In genomic region chr8:117053135-117054079, GRCm38 (mm10) we compare ENCODE assay signal across 10 mouse cellular contexts. TPM values are rescaled to one million over a fixed set of nuclear protein-coding genes. Genes with fewer than 3 reads are reported as not detected.
DNase-seq lines count a peak whose midpoint lies in the region; ATAC-seq and TF ChIP-seq lines count a peak whose summit lies in the region.
"Had no signal": no experiment of that assay in that cellular context is flagged by ENCODE, and none has a peak within 500 bp of the region (broad histone marks: within the 10 kb centered on the region; RNA-seq: fewer than 3 reads in every experiment).

No protein-coding gene starts in this region.

- no peaks in the 10 kb centered on the region for H3K4me1 ChIP-seq in forebrain, embryonic 14.5 days (ENCODE audit: control insufficient read depth, insufficient read depth, low read length)
- no peaks in the 10 kb centered on the region for H3K4me1 ChIP-seq in forebrain, embryonic 11.5 days (replicated peaks; ENCODE audit: control insufficient read depth, insufficient read depth, low read length)
- H3K4me1 ChIP-seq in embryonic facial prominence, embryonic 11.5 days (ENCODE audit: control insufficient read depth, insufficient read depth, low read length) = no peaks in the 10 kb centered on the region
- H3K4me1 ChIP-seq in spleen, adult 2 months (ENCODE audit: control insufficient read depth, insufficient read depth, insufficient read length) = peaks cover 11% of the 10 kb centered on the region; the same call in 1 of the 2 replicates

- no peaks in the 10 kb centered on the region for H3K27me3 ChIP-seq in forebrain, embryonic 14.5 days (replicated peaks; ENCODE audit: control insufficient read depth, insufficient read depth, low read length)
- no peaks in the 10 kb centered on the region for H3K27me3 ChIP-seq in forebrain, embryonic 11.5 days (ENCODE audit: control insufficient read depth, insufficient read depth, low read length)
- H3K27me3 ChIP-seq in embryonic facial prominence, embryonic 11.5 days (ENCODE audit: control insufficient read depth, insufficient read depth, low read length) = no peaks in the 10 kb centered on the region
- no peaks in the 10 kb centered on the region for H3K27me3 ChIP-seq in spleen, adult 2 months (ENCODE audit: control insufficient read depth, insufficient read depth, low read length)
- H3K27me3 ChIP-seq: heart, embryonic 13.5 days had no signal

- WGBS in forebrain, embryonic 14.5 days = 71% methylated on average over 12 of the region's 12 CpGs
- 72% methylated on average over 12 of the region's 12 CpGs for WGBS in forebrain, embryonic 11.5 days
- 71% methylated on average over 12 of the region's 12 CpGs for WGBS in embryonic facial prominence, embryonic 11.5 days
- WGBS in spleen, adult 2 months = 71% methylated on average over 12 of the region's 12 CpGs

- DNase-seq in forebrain, embryonic 14.5 days (ENCODE audit: low spot score) = peak; percentile 10
- DNase-seq in forebrain, embryonic 11.5 days (ENCODE audit: low spot score) = no peak
- DNase-seq in right cerebral cortex, postnatal 14 days = peak; percentile 24
- no peak for DNase-seq in right cerebral cortex, adult 18-20 months
- peak; percentile 12 for DNase-seq in embryonic facial prominence, embryonic 11.5 days (ENCODE audit: low spot score)
- DNase-seq in spleen, adult 2 months (ENCODE audit: low read depth in 1 of 2, low spot score in 2 of 2) = peak in 1 of 2 experiments; percentile 16
- no peak for DNase-seq in cerebellum, adult 9-11 months
- no peak for DNase-seq in layer of hippocampus, postnatal 14 days (ENCODE audit: low spot score in 2 of 2)

- no peaks in the 10 kb centered on the region for H3K36me3 ChIP-seq in forebrain, embryonic 14.5 days (ENCODE audit: control insufficient read depth, insufficient read depth, low read length)
- no peaks in the 10 kb centered on the region for H3K36me3 ChIP-seq in forebrain, embryonic 11.5 days (ENCODE audit: control insufficient read depth, insufficient read depth, low read length)
- H3K36me3 ChIP-seq in embryonic facial prominence, embryonic 11.5 days (replicated peaks; ENCODE audit: control insufficient read depth, insufficient read depth, low read depth, low read length) = no peaks in the 10 kb centered on the region
- H3K36me3 ChIP-seq in spleen, adult 2 months (ENCODE audit: control insufficient read depth, insufficient read depth, low read length) = no peaks in the 10 kb centered on the region
- H3K36me3 ChIP-seq: heart, embryonic 13.5 days had no signal

- TF ChIP-seq CTCF in spleen, adult 2 months (IDR thresholded peaks at IDR 0.05; ENCODE audit: extremely low read depth, insufficient read depth, insufficient read length, insufficient replicate concordance) = peak; percentile 28; the same call in 1 of the 2 replicates

- H3K27ac ChIP-seq in forebrain, embryonic 14.5 days (ENCODE audit: low read depth, low read length) = no peak overlapping the region
- H3K27ac ChIP-seq in forebrain, embryonic 11.5 days (ENCODE audit: low read depth, low read length) = no peak overlapping the region
- H3K27ac ChIP-seq in embryonic facial prominence, embryonic 11.5 days (replicated peaks; ENCODE audit: low read depth, low read length) = no peak overlapping the region
- H3K27ac ChIP-seq in spleen, adult 2 months (ENCODE audit: insufficient read depth, low read length) = no peak overlapping the region
- H3K27ac ChIP-seq: heart, embryonic 13.5 days had no signal

- no peak overlapping the region for H3K4me2 ChIP-seq in forebrain, embryonic 14.5 days (ENCODE audit: low read length)
- no peak overlapping the region for H3K4me2 ChIP-seq in forebrain, embryonic 11.5 days (ENCODE audit: low read depth, low read length, severe bottlenecking)
- no peak overlapping the region for H3K4me2 ChIP-seq in embryonic facial prominence, embryonic 11.5 days (ENCODE audit: low read depth, low read length)
- H3K4me2 ChIP-seq: heart, embryonic 13.5 days had no signal

- H3K9ac ChIP-seq in forebrain, embryonic 14.5 days (ENCODE audit: low read length) = no peak overlapping the region
- H3K9ac ChIP-seq in forebrain, embryonic 11.5 days (ENCODE audit: low read length) = no peak overlapping the region
- H3K9ac ChIP-seq in embryonic facial prominence, embryonic 11.5 days (replicated peaks; ENCODE audit: low read length) = no peak overlapping the region
- H3K9ac ChIP-seq: heart, embryonic 13.5 days had no signal

- no peaks in the 10 kb centered on the region for H3K9me3 ChIP-seq in forebrain, embryonic 14.5 days (replicated peaks; ENCODE audit: control insufficient read depth, low read length)
- H3K9me3 ChIP-seq in forebrain, embryonic 11.5 days (ENCODE audit: control insufficient read depth, low read length) = no peaks in the 10 kb centered on the region
- H3K9me3 ChIP-seq in embryonic facial prominence, embryonic 11.5 days (replicated peaks; ENCODE audit: control insufficient read depth, low read length) = no peaks in the 10 kb centered on the region
- H3K9me3 ChIP-seq: heart, embryonic 13.5 days had no signal

- TF ChIP-seq POLR2A in spleen, adult 2 months (IDR thresholded peaks at IDR 0.05; ENCODE audit: low read depth, low read length) = no peak

- no peak for ATAC-seq in forebrain, embryonic 14.5 days
- ATAC-seq in forebrain, embryonic 11.5 days (replicated peaks; ENCODE audit: low FRiP score) = no peak
- ATAC-seq in embryonic facial prominence, embryonic 11.5 days (replicated peaks; ENCODE audit: insufficient number of reproducible peaks, low FRiP score, low TSS enrichment, low read depth) = no peak
- ATAC-seq: Patski had no signal

- H3K4me3 ChIP-seq in forebrain, embryonic 14.5 days (ENCODE audit: low read depth, low read length) = no peak overlapping the region
- no peak overlapping the region for H3K4me3 ChIP-seq in forebrain, embryonic 11.5 days (ENCODE audit: low read depth, low read length)
- H3K4me3 ChIP-seq in embryonic facial prominence, embryonic 11.5 days (ENCODE audit: low read depth, low read length) = no peak overlapping the region
- H3K4me3 ChIP-seq in spleen, adult 2 months (ENCODE audit: extremely low read depth, insufficient read depth, insufficient read length) = no peak overlapping the region
- H3K4me3 ChIP-seq: heart, embryonic 13.5 days had no signal

RNA-seq across cellular contexts. Expression of gene Pkd1l2, which starts 28.8 kb away (rescaled TPM):
- not detected in 2 replicates for polyA plus RNA-seq in forebrain, embryonic 14.5 days (2014; fragmentation: Nextera tagmentation; extraction: Ambion mirVana)
- not detected in 2 replicates for polyA plus RNA-seq in forebrain, embryonic 11.5 days (2014; fragmentation: Nextera tagmentation; extraction: Ambion mirVana)
- 0.03 TPM in 1 of 2 replicates, not detected in the other for polyA plus RNA-seq in embryonic facial prominence, embryonic 11.5 days (2014; fragmentation: Nextera tagmentation; extraction: Ambion mirVana)
- 0.09 and 0.29 TPM in 2 replicates for polyA plus RNA-seq in spleen, adult 2 months (2012; rRNA removed)
- under 1 TPM; 0.14 TPM for total RNA-seq in layer of hippocampus, postnatal 14 days (2021)
- polyA plus RNA-seq: heart, embryonic 13.5 days; Patski had no signal

RNA-seq across cellular contexts. Expression of gene Bco1, which starts 42.2 kb away (rescaled TPM):
- polyA plus RNA-seq in forebrain, embryonic 14.5 days (2014; fragmentation: Nextera tagmentation; extraction: Ambion mirVana) = 0.12 TPM in 1 of 2 replicates, not detected in the other
- polyA plus RNA-seq in forebrain, embryonic 11.5 days (2014; fragmentation: Nextera tagmentation; extraction: Ambion mirVana) = 0.19 TPM in 1 of 2 replicates, not detected in the other
- 0.11 TPM in 1 of 2 replicates, not detected in the other for polyA plus RNA-seq in embryonic facial prominence, embryonic 11.5 days (2014; fragmentation: Nextera tagmentation; extraction: Ambion mirVana)
- polyA plus RNA-seq in spleen, adult 2 months (2012; rRNA removed) = 0.05 and 0.07 TPM in 2 replicates
- total RNA-seq in layer of hippocampus, postnatal 14 days (2021) = not detected
- polyA plus RNA-seq: Patski had no signal

Comparison
In these comparisons a context has a peak if more than half of its experiments do, and no peak if none do; other contexts are left out.
1. DNase-seq: peak in forebrain, embryonic 14.5 days (single experiment), right cerebral cortex, postnatal 14 days (single experiment) and embryonic facial prominence, embryonic 11.5 days (single experiment); none in forebrain, embryonic 11.5 days (single experiment), right cerebral cortex, adult 18-20 months (single experiment), cerebellum, adult 9-11 months (single experiment) and layer of hippocampus, postnatal 14 days (0 of 2).